Comparison of ENCODE assay signal across 8 mouse cellular contexts in the genomic region with DNA sequence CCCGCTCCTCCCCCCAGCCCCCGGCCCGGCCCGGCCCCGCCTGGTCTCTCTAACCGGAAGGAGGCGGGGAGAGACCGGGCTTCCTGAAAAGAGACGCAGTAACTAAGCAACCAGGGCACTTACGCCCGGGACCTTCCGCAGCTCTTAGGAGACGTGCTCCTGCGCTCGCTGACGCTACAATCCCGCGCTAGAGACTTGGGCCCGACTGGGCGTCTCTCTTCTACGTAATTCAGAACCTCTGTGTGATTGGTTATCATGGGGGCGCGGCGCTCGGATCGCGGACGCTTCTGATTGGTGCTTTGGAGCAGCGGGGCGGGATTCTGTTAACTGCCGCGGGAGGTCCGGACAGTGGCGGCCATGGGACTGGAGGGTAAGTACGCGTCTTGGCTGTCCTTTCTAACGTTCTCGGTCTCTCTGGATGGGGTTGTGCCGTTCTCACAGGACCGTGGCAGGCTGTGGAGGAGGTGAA. TPM values are rescaled to one million over a fixed set of nuclear protein-coding genes. Genes with fewer than 3 reads are reported as not detected.
DNase-seq lines count a peak whose midpoint lies in the region; ATAC-seq lines count a peak whose summit lies in the region.

A gene (plus strand): TSS at position 317 of the 469 bp plus-strand sequence.

- H3K27ac ChIP-seq in hindbrain, embryonic 15.5 days (replicated peaks), result peak within 1 kb of the TSS; percentile 71

- no peaks in the 10 kb centered on the region for H3K27me3 ChIP-seq in hindbrain, embryonic 15.5 days

- peak within 1 kb of the TSS; percentile 54 for H3K9ac ChIP-seq in hindbrain, embryonic 15.5 days

- peak; percentile 97 for DNase-seq in R1 (ENCODE audit: low read depth, low spot score)
- peak; percentile 89 to 92 for DNase-seq in cerebellum, postnatal 25 days
- DNase-seq in frontal cortex, postnatal 25 days (ENCODE audit: low spot score in 2 of 2), result peak; percentile 77 to 84
- DNase-seq in left cerebral cortex, adult 11 months (ENCODE audit: low spot score), result peak; percentile 91
- DNase-seq in lung, postnatal 4 days, result peak; percentile 92 to 97
- DNase-seq in retina, postnatal 7 days (ENCODE audit: low read depth, low spot score), result peak; percentile 84
- peak; percentile 61 for DNase-seq in urinary bladder, adult 2 months (ENCODE audit: low spot score)

- peak; percentile 100 for ATAC-seq in hindbrain, embryonic 15.5 days (ENCODE audit: low FRiP score, low read depth)

- H3K4me1 ChIP-seq in hindbrain, embryonic 15.5 days (replicated peaks), result 0 out of 2 replicates have a peak, but pooled peaks cover 7% of the 10 kb centered on the region

- peak within 1 kb of the TSS; percentile 63 for H3K4me2 ChIP-seq in hindbrain, embryonic 15.5 days

- no peaks in the 10 kb centered on the region for H3K36me3 ChIP-seq in hindbrain, embryonic 15.5 days

- H3K9me3 ChIP-seq in hindbrain, embryonic 15.5 days, result no peaks in the 10 kb centered on the region

- WGBS in hindbrain, embryonic 15.5 days, result 21% methylated on average over 40 of the region's 40 CpGs

- peak within 1 kb of the TSS; percentile 60 for H3K4me3 ChIP-seq in hindbrain, embryonic 15.5 days

RNA-seq across cellular contexts. Expression of the gene that starts here (rescaled TPM):
- 5.5 and 5.8 TPM in 2 replicates for polyA plus RNA-seq in hindbrain, embryonic 15.5 days (2015; fragmentation: Nextera tagmentation; extraction: Ambion mirVana)
- 4.0 and 4.4 TPM in 2 replicates for polyA plus RNA-seq in urinary bladder, adult 2 months (2012; rRNA removed)

Comparison
In these comparisons a context has a peak if more than half of its experiments do, and no peak if none do; other contexts are left out.
1. Peak in every context shown above with its lines: DNase-seq, ATAC-seq, H3K4me3 ChIP-seq and H3K27ac ChIP-seq.